Comparison of ENCODE assay signal across 17 mouse cellular contexts in the genomic region with DNA sequence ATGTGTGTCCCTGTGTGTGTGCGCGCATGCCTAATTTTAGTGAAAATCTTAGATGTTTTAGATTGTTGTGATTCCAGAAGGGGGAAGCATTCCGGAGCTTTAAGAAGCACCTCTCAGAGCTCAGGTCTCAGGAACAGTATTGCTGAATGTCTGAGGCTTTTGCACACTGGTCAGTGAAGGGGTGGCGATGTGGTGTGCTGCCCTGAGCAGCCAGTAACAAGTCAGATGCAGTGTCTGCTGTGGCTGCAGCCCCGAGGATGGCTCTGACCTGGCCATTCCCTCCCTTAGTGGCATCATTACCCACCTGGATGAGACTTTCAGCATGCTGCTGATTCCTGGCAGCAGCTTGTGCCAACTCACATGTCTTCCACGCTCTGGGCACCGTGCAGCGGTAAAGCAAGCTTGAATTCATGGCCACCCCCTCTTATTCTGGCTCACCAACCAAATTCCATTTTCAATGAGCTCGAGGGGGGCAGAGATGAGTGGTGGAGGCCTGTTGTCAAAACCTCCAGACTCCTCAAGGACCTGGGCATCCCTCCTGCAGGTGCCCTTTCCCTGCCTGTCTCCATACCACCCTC. TPM values are rescaled to one million over a fixed set of nuclear protein-coding genes. Genes with fewer than 3 reads are reported as not detected.
DNase-seq lines count a peak whose midpoint lies in the region; ATAC-seq and TF ChIP-seq lines count a peak whose summit lies in the region.
"Had no signal": no experiment of that assay in that cellular context is flagged by ENCODE, and none has a peak within 500 bp of the region (broad histone marks: within the 10 kb centered on the region; RNA-seq: fewer than 3 reads in every experiment).

No protein-coding gene starts in this region.

- H3K4me2 ChIP-seq in heart, postnatal 0 days (ENCODE audit: low read depth, low read length) = peak overlapping the region; percentile 2
- H3K4me2 ChIP-seq: heart, embryonic 12.5 days; limb, embryonic 15.5 days; midbrain, embryonic 13.5 days had no signal

- DNase-seq in cerebellum, postnatal 14 days = peak; percentile 32 to 40
- no peak for DNase-seq in cerebellum, adult 9-11 months
- no peak for DNase-seq in heart, postnatal 0 days (ENCODE audit: low spot score)
- DNase-seq in heart, postnatal 4 days = no peak
- DNase-seq in right cerebral cortex, postnatal 25 days = peak; percentile 31
- no peak for DNase-seq in right cerebral cortex, postnatal 4 days
- DNase-seq in spleen, postnatal 36 days (ENCODE audit: low spot score in 2 of 2) = no peak
- DNase-seq in liver = no peak
- DNase-seq: adrenal gland, postnatal 25 days; gastrocnemius, postnatal 25 days; kidney, adult 8-10 months; thymus, postnatal 25 days had no signal

- WGBS in heart, postnatal 0 days = 54% methylated on average over 9 of the region's 9 CpGs

- H3K4me1 ChIP-seq in heart, postnatal 0 days (ENCODE audit: control insufficient read depth, insufficient read depth) = peaks cover 11% of the 10 kb centered on the region

- no peak for TF ChIP-seq EP300 in heart, postnatal 0 days (IDR thresholded peaks at IDR 0.05; ENCODE audit: low read depth)

- no peak overlapping the region for H3K27ac ChIP-seq in heart, postnatal 0 days (ENCODE audit: low read depth)
- H3K27ac ChIP-seq: limb, embryonic 15.5 days; midbrain, embryonic 13.5 days had no signal

- no peak; the same call in 1 of the 2 replicates for ATAC-seq in heart, postnatal 0 days (ENCODE audit: insufficient read depth, low read depth)
- ATAC-seq: midbrain, embryonic 13.5 days had no signal

- no peak overlapping the region for H3K9ac ChIP-seq in heart, postnatal 0 days (replicated peaks; ENCODE audit: low read depth, low read length)
- H3K9ac ChIP-seq: heart, embryonic 12.5 days; limb, embryonic 15.5 days; midbrain, embryonic 13.5 days had no signal

- no peaks in the 10 kb centered on the region; the same call in 1 of the 2 replicates for H3K27me3 ChIP-seq in heart, postnatal 0 days (ENCODE audit: control insufficient read depth, insufficient read depth, low read length)
- H3K27me3 ChIP-seq: heart, embryonic 12.5 days; limb, embryonic 15.5 days; midbrain, embryonic 13.5 days had no signal

- no peak overlapping the region for H3K4me3 ChIP-seq in heart, postnatal 0 days (ENCODE audit: low read depth, low read length)
- H3K4me3 ChIP-seq: erythroblast, embryonic 14.5 days; heart, embryonic 12.5 days; limb, embryonic 15.5 days; midbrain, embryonic 13.5 days had no signal

- H3K9me3 ChIP-seq in heart, postnatal 0 days (replicated peaks; ENCODE audit: control insufficient read depth, low read length) = no peaks in the 10 kb centered on the region
- H3K9me3 ChIP-seq: limb, embryonic 15.5 days had no signal

- no peak for TF ChIP-seq CTCF in heart, postnatal 0 days (IDR thresholded peaks at IDR 0.05; ENCODE audit: low read depth)

- H3K36me3 ChIP-seq in heart, postnatal 0 days (replicated peaks; ENCODE audit: control insufficient read depth, insufficient read depth, low read length) = no peaks in the 10 kb centered on the region
- H3K36me3 ChIP-seq: heart, embryonic 12.5 days; midbrain, embryonic 13.5 days had no signal

RNA-seq across cellular contexts. Expression of gene Twist2, which starts 44.2 kb away (rescaled TPM):
- 0.54 and 8.5 TPM in 2 replicates for total RNA-seq in heart, postnatal 0 days (2014; rRNA removed; ENCODE audit: low replicate concordance)
- 1.7 and 2.2 TPM in 2 replicates for polyA plus RNA-seq in heart, postnatal 0 days (2015; fragmentation: Nextera tagmentation; extraction: Ambion mirVana)
- total RNA-seq in heart, postnatal 4 days (2021) = 1 to 10 TPM; 3.7 to 4.1 TPM
- total RNA-seq: common myeloid progenitor, adult 5-6 weeks had no signal
- polyA plus RNA-seq: erythroblast, embryonic 14.5 days had no signal

Comparison
In these comparisons a context has a peak if more than half of its experiments do, and no peak if none do; other contexts are left out.
1. DNase-seq: peak in cerebellum, postnatal 14 days (2 of 2) and right cerebral cortex, postnatal 25 days (single experiment); none in cerebellum, adult 9-11 months (single experiment), heart, postnatal 0 days (single experiment), heart, postnatal 4 days (single experiment), right cerebral cortex, postnatal 4 days (single experiment), spleen, postnatal 36 days (0 of 2) and liver (single experiment).